Mouse (Mus musculus) brain, adult 2 months (tissue): ENCODE results near the gene She.

ENCODE experiments used
- DNase-seq: peaks from one replicate; pipeline ENCODE4 v3.0.0; 2011; ENCODE audit warnings: low read depth, low spot score

Gene She

GRCm38 (mm10) chr3:89882556-89883181 is 51.5 kb downstream of the She start:
- no peak for DNase-seq

DNA sequence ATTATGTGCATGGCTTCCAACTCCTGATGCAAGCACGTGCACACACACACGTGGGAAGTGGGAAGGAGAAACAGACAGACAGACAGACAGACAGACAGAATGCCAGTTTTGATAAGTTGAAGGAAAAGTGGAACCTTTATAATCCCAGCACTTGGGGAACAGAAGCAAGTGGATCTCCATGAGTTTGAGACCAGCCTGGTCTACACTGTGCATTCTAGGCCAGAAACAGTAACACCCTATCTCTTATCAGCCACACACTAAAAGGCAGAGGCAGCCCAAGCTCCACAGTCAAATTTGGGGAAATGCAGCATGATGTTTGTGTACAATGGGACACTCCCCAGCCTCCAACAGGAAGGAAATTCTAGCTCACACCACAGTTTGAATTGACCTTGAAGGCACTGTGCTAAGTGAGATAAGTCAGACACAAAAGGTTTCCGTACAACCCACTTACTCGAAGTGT is 52.4 kb downstream of the She start:
- no peak for DNase-seq

DNA sequence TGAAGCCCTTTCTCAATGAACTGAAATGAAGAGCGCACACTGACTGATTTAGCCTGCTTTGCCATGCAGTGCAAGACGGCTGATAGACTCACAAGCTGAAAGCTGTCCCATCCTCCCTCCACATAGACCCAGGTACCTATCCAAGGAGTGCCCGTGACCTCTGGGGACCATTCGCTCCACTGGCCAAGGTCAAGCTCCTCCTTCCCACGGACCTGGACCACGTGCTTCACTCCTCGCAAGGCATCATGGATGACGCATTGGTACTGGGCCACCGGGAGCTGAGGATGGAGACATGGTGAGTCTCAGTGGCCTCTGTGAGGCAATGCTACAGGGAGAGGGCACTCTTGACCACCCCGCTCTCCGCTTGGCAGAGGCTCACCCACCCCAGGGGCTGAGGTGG is 54.6 kb downstream of the She start:
- no peak for DNase-seq

GRCm38 (mm10) chr3:89887582-89888230 is 56.5 kb downstream of the She start:
- no peak for DNase-seq

- DNase-seq = no peak
Observed at GRCm38 (mm10) chr3:89889841-89890430, 58.8 kb downstream of the She start.

DNA sequence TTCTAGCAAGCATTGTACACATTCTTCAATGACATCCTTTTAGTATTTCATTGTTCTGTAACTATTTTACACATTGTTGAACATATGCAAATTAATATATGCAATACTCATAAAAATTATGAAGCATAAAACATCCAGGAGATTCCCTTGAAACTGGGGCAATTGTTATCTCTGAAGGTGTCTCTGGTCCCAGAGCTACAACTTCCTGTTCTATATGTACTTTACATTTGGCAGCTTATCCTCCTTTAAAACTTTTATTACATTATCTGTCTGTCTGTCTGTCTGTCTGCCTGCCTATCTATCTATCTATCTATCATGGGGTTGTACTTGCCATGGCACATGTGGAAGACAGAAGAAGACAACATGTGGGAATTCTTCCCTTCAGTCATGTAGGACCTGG is 60.5 kb downstream of the She start:
- DNase-seq = no peak

DNA sequence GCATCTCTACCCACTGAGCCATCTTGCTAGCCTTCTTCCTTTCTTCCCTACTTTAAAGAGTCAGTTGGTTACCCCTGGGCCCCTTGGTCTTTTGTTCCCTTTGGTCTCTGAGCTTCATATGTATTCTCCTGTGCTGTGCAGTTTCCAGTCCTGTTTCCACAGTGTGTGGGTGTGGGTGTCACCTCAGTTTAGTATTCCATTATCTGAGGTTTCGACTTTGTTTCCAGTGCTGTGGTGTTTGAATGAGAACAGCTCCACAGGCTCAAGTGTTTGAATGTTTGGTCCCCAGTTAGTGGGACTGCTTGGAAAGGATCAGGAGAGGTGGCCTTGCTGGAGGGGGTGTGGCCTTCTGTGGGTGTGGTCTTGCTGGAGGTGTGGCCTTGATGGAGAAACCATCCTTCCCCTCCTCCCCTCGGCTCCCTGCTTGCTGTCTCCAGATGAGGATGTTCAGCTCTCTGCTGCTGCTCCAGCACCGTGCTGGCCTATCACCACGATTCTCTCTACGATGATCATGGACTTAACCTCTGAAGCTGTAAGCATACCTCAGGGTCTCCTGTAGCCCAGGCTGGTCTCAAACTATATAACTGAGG is 61.4 kb downstream of the She start:
- no peak for DNase-seq

GRCm38 (mm10) chr3:89896571-89896970 is 65.4 kb downstream of the She start:
- DNase-seq = no peak

GRCm38 (mm10) chr3:89897204-89897796 is 66.1 kb downstream of the She start:
- DNase-seq = no peak

GRCm38 (mm10) chr3:89898011-89898410 is 66.8 kb downstream of the She start:
- no peak for DNase-seq

GRCm38 (mm10) chr3:89898870-89899510 is 67.8 kb downstream of the She start:
- DNase-seq = no peak

DNA sequence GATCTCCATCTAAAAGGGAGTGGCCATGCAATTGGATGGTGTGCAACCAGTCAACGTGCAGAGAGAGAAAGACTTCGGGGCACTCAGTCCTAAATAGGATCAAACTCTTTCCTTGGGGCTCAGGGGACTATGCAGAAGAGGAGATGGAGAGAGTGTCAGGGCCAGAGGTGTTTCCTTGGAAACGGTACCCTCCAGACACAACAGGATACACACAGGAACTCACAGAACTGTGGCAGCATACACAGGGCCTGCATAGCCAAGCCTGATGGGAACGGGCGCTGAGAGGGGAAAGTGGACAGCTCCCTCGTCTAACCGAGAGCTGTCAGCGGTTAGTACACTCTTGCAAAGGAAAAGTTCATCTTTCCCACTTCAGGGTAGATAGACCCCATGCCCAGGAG is 68.3 kb downstream of the She start:
- DNase-seq = no peak

DNA sequence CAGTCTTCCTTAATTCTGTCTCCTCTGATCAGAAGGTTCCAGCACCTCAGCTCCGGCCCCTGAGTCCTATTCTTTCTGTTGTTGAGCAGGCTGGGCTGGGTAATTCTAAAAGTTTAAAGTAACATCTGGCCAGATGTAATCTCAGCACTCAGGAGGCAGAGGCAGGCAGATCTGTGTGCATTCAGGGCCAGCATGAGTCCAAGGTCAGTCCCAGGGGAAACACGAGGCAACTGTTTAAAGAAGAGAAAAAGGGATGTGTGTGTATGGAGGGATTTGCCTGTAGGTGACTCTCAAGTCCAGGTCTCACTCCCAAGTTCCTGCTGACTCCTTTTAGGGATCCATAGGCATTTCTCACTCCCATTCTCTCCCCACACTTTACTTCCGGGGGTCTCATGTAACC is 76.7 kb downstream of the She start:
- no peak for DNase-seq
